Mouse (Mus musculus) retina, postnatal 1 day (tissue): Measurements from ENCODE around the gene Cep250.
A peak's percentile ranks its signal among the peaks of the same experiment; 100 is the strongest.
"Not testable (repeated sequence)": the region's sequence is repeated elsewhere in the genome, so short reads cannot be mapped to it uniquely, and the experiment has no call there.

Source experiments
- DNase-seq: peaks from one replicate; pipeline ENCODE4 v3.0.0-alpha.2; 2012

The Cep250 gene

GRCm38 (mm10) chr2:155956134-155957059, at the start of gene Cep250:
Cep250 (plus strand) TSS chr2:155956458.
- DNase-seq = peak; percentile 95

- DNase-seq = no peak
These were observed 41.6 kb upstream of the Cep250 start for GRCm38 (mm10) chr2:155914684-155915083.

GRCm38 (mm10) chr2:155923143-155923542, 33.1 kb upstream of the Cep250 start:
- DNase-seq = no peak

- DNase-seq = not testable (repeated sequence)
These were observed 31.0 kb upstream of the Cep250 start for GRCm38 (mm10) chr2:155925213-155925612.

GRCm38 (mm10) chr2:155928711-155929345, 27.4 kb upstream of the Cep250 start:
- DNase-seq = no peak

- peak; percentile 97 for DNase-seq
These were observed 26.5 kb upstream of the Cep250 start, which contains the start of gene Uqcc1 for GRCm38 (mm10) chr2:155929531-155930442. Uqcc1 (minus strand) TSS chr2:155930310.

GRCm38 (mm10) chr2:155939897-155940529, 16.2 kb upstream of the Cep250 start:
- no peak for DNase-seq

GRCm38 (mm10) chr2:155940681-155941080, 15.6 kb upstream of the Cep250 start, which contains the start of gene Gm15557:
Gm15557 (plus strand) TSS chr2:155940728.
- no peak for DNase-seq

- no peak for DNase-seq
These were observed 14.4 kb upstream of the Cep250 start for GRCm38 (mm10) chr2:155941697-155942442.

GRCm38 (mm10) chr2:155943463-155943862, 12.8 kb upstream of the Cep250 start:
- DNase-seq = peak; percentile 77

- no peak for DNase-seq
These were observed 11.6 kb upstream of the Cep250 start for GRCm38 (mm10) chr2:155944685-155945084.

GRCm38 (mm10) chr2:155945124-155945523, 11.1 kb upstream of the Cep250 start, which contains the start of gene Gdf5:
Gdf5 (minus strand) TSS chr2:155945367.
- no peak for DNase-seq

- no peak for DNase-seq
These were observed 10.7 kb upstream of the Cep250 start for GRCm38 (mm10) chr2:155945580-155945979.

- DNase-seq = peak; percentile 82
These were observed 10.2 kb upstream of the Cep250 start for GRCm38 (mm10) chr2:155946069-155946468.

- no peak for DNase-seq
These were observed 9.8 kb upstream of the Cep250 start for GRCm38 (mm10) chr2:155946499-155946898.

GRCm38 (mm10) chr2:155947390-155948002, 8.8 kb upstream of the Cep250 start:
- DNase-seq = no peak

GRCm38 (mm10) chr2:155949362-155949761, 6.9 kb upstream of the Cep250 start:
- no peak for DNase-seq

- peak; percentile 75 for DNase-seq
These were observed 4.3 kb upstream of the Cep250 start for GRCm38 (mm10) chr2:155952006-155952405.

- no peak for DNase-seq
These were observed 3.7 kb downstream of the Cep250 start for GRCm38 (mm10) chr2:155959981-155960380.

- no peak for DNase-seq
These were observed 5.6 kb downstream of the Cep250 start for GRCm38 (mm10) chr2:155961862-155962261.

GRCm38 (mm10) chr2:155962991-155963390, 6.7 kb downstream of the Cep250 start:
- DNase-seq = peak; percentile 69
